Mouse (Mus musculus): ENCODE measurements around the gene Mapt.
A peak's percentile ranks its signal among the peaks of the same experiment; 100 is the strongest.
"Not testable (repeated sequence)": the region's sequence is repeated elsewhere in the genome, so short reads cannot be mapped to it uniquely, and the experiment has no call there.

Mapt gene

DNA sequence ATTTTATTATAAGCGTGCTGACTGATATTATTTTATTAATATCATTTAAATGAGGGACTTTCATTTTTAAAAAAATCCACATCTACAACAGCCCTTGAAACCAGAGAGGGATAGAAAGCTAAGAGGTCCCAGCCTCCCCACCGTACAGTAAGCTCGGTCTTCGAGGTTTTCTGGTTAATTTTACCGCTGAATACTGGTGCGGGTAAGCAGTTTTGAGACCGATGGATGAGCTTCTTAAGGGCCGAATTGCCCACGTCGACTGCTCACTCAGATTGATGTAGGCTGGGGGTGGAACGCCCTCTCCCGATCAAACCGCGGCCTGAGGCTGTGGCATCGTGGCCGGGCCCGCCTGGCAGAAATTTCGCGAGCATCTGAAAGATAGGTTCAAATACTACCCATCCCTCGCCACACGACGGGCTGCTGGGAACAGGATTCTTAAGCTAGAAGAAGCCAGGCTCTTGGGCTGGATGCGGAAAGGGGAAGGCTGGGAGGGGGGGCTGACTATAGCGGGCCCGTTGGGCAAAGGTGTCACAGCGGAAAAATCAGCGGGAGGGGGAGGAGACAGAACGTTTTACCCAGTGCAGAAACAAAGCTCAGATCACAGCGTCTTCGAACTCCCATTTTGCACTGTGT lies 2.5 kb downstream of the Mapt start:
- peak in 1 of 2 experiments; percentile 6 for DNase-seq

DNA sequence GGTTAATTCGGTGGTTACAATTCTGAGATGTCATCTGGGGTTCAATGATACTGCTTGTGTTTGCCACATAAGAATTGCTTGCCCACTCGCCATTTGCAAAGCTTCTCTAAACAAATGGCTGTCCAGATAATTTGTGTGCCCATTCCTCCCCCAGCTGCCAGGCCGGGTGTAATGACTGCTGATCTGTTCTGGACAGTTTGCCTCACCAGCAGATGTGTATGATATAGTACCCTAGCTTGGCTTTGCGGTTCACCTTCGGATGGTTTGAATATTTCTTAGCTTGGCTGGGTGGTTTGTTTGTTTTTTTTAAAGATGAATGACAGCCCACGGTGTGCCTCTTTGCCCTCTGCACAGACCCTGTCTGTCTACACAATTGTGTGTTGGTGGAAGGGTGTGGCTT lies 3.5 kb downstream of the Mapt start:
- no peak for DNase-seq

DNA sequence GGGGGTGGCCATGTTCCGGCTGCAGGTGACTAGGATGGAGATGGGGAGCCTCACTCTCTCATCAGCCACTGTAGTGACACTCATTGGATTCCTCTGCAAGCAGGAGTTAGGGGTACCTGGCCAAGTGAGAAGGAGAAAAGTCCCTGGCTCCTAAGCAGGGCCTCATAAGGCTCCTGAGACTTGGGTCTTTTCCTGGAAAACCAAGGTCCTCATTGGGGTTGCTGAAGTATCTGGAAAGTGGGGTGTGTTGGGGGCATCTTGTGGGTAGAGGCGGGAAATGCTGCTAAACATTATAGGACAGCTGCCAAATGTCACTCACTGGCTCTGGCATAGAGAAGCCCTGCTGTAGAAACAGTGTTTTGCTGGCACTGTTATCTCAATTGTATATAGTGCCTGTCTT lies 4.7 kb downstream of the Mapt start:
- DNase-seq = no peak

DNA sequence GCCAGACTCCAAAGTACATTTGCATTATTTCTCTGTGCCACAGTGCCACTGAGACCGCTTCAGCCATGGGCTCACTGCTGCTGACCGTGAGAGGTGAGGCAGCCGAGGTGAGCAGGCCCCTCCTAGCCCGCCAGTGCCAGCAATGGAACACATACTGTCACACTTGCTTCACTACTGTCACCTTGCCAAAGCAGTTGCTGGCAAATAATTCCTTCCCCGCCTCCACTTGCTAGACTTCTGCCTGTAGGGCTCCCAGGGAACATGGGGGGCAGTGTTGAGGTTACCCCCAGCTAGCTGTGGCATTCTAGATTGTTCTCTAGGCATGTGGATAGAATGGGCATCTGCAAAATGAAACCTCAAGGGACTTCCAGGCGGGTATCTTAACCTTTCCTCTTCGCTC lies 6.0 kb downstream of the Mapt start:
- no peak for DNase-seq

DNA sequence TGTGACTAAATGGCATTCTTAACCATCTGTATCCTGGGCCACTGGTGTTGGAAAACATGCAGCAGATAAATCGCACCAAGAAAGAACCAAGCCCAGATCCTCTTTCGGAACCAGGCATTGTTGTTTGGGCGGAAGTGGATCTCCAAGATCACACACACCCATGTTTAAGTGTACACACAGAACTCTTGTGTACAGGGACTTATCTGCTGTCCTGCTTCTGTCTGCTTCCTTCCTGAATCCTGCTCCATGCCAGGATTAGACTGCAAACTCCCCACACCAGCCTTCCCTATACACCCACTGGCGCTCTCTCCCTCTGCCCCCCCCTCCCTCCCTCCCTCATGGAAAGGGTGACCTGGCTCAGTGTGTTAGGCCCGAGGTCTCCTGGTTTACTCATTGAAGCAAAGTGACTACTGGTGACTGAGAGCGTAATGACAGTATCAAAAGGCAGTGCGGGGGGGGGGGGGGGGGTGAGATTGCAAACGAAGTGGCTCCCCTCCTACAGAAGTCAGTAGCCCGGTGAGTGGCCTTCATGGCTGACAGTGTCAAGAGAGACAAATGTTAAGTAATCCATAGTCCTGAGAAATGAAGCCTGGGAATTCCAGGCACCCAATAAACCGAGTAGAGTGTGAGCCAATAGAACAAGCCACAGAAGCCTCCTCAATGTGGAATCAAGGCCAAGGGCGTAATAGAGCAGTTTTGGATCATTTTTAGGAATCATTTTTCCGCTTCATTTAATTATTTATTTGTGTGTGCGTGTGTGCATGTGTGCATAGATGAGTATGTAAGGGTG lies 7.0 kb downstream of the Mapt start:
- DNase-seq = no peak

DNA sequence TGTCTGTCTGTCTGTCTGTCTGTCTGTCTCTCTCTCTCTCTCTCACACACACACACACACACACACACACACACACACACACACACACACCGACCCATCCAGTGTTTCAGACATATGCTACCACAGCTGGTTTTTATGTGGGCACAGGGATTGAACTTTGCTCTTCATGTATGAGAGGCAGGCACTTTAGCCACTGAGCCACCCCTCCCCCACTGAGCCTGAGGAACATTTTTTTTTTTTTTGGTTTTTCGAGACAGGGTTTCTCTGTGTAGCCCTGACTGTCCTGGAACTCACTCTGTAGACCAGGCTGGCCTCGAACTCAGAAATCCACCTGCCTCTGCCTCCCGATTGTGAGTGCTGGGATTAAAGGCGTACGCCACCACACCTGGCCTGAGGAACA lies 14.3 kb downstream of the Mapt start:
- DNase-seq = not testable (repeated sequence)

DNA sequence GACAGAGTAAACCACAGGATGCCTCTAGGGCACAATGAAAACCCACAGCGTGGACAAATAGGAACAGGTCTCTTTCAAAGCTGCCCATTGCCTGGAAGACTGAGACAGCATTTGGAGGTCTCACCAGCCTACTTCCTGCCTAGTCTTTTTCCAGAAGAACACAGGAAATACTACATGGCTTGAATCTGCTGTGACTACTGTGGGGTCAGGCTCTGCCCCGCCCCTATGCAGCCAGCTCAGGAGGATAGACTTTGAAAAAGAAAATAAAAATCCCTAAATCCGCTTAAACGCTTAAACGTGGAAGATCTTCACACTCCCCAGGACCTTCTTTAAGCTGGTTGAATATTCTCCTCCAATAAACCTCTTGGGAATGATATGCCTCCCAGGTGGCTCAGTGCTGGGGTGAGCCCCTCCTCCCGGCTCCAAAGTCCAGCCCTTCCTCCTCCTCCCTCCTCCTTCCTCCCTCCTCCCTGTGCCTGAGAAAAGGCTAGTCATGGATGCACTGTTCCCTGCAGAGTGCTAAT lies 15.0 kb downstream of the Mapt start:
- no peak for DNase-seq

DNA sequence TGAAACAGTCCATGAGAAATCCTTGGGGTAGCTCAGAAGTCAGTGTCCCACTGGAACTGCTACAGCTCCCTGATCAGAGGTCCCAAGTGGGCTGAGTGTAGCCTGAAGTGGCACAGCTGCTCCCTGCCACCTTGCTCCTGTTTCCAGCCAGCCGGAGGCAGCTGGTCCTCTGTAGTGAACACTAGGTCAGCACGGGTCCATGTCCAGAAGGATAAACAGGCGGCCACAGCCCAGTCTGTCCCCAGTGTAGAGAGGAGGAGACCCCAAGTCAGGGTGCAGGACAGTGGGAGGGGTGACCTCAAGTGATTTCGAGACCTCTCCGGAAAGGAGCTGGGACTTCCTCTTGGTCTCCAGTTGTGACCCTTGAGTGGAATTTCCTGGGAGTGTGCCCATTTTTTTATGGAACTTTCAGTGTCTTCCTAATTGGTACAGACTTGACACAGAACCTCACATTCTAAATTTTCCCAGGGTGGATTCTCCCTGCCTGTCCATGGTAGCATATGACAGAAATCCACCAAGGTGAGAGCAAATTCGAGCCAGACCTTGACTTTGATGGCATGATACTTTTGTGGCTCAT lies 16.0 kb downstream of the Mapt start:
- peak in 1 of 2 experiments; percentile 10 for DNase-seq

DNA sequence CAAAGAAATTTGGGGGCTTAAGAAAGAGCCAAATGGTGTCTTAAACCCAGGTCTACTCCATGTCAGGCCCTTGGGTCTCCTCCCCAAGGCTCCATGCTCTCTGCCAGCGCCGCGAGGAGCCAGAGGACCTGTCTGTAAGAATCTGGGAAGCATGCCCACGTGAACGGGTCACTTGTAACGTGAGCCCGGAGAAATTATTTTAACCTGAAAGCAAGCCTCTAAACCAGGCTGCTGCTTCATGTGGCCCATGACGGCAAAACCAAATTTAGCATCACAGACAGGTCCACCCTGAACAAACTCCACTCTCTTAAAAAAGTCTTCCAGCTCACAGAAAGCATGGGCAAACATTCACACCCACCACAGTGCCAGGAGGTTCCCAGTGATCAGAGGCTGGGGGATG lies 18.2 kb downstream of the Mapt start:
- DNase-seq = no peak

DNA sequence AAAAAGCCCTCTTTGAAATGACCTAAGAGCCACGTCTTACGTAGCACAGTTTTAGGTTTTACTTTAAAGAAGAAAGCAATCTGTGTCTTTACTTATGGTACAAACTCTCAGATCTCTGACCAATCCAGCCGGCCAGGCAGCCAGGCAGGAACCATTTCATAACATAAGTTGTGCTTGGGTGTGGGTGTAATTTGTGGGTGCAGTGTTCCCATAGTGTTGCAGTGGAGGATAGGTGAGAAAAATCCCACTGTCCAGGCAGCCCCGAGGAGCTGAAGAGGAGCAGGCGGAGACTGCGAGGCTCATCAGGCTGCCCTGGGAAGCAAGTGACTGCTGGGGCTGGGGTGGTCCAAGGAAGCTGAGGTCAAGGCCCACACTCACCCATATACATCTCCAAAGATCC lies 19.9 kb downstream of the Mapt start:
- DNase-seq = no peak

DNA sequence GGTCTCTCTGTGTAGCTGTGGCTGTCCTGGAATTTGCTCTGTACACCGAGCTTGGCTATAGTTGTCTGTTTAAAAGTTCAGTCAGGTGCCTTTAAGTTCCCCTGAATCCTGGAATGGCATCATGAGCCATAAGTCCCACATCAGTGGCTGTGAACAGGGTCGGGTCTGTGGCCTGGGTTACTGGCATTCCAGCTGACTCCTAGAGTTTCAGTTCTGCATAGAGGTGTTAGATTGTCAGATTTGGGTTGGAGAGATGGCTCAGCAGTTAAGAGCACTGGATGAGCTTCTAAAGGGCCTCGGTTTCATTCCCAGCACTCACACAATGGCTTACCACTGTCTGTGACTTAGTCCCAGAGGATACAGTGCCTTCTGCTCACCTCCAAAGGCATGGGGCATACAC lies 20.9 kb downstream of the Mapt start:
- DNase-seq = no peak

DNA sequence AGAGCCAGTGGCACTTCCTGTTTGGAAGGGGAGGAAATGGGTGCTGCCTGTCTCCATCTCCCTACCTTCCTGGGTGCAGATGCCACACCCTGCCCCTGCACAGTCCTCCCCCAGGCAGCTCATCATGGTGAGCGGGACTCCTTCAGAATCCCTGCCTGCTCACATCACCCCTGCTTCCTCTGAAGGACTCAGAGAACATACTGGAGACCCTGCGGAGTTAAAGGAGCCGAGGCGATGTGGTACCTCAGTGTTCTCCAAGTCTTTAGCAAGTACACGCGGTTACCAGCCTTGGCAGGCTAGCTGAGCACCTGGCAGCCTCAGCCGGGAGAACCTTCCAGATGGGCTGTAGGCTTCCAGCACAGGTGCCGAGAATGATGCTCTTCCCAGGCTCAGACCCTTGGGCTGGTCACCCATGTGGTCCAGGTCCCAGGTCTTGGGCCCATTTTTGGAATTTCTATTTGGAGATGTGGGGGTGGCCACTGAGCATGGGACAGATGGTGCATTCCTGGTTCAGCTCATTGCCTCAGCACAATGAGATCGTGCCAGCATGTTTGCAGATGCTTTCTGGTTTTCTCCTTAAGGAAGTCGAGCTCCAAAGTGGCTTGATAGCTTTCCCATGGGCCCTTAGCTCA lies 23.3 kb downstream of the Mapt start:
- no peak for DNase-seq

DNA sequence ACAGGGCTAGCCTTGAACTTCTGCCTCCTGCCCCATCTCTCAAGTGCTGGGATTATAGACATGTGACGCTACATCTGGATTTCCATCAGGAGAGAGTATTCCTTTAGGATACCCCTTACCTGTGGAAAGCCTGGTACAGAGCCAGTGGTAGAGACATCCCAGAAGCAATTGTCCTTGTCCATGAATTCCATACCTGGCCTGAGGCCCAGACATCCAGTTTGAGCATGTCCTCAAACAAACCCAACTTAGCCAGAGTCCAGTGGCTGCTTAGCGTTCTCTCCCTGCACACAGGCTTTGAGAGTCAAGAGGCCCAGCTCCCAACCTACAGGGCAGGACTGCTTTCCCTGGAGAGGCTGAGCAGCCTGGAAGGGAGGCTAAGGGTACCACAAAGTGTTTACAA lies 25.0 kb downstream of the Mapt start:
- no peak for DNase-seq

DNA sequence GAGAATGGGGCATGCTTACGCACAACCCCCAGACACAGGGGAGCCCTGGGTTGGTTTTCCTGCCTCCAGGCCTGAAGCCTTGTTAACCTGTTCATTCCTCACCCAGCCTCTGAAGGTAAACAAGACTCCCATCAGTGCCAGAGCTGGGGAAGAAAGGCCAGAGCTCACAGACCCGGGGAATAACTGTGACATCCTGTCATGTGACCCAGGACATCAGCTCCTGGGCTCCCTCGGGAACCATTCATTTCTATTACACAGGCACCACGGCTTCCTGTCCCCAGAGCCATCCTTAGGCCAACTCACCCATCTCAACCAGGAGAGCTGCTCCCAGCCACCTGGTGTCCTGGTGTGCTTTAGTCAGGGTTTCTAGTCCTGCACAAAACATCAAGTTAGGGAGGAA lies 27.8 kb downstream of the Mapt start:
- DNase-seq = no peak

DNA sequence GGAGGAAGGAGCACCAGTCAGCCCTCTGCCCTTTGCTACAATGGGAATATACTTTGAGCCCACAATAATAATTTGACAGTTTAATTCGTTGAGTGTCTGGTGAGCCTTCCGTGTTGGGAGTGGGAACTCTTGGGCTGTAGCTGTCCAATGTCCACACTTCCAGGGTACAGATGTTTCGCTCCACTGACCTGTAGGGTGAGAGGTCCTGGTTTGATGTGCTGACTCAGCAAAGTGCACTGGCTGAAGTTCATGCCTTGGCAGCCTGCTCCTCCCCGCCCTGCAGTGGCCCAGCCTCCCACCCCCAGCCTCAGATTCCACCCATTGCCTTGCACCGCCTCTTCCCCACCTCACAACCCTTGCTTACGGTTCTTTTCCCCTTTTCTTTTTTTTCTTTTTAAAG lies 33.5 kb downstream of the Mapt start:
- DNase-seq = no peak

DNA sequence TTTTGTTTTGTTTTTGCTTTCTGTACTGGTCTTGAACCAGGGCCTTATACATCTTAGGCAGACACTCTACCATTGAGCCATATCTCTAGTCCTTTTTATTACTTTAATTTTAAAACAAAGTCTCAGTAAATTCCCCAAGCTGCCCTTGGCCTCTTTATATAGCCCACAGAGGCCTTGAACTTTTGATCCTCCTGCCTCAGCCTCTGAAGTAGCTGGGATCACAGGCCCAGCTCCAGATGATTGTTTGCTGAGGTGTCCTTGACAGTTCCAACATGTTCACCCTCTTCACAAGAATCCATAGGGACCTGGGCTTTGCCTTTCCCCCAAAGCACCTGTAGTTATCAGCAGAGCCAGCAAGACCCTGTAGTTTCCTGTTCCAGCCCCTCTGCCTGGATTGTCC lies 34.5 kb downstream of the Mapt start:
- no peak for DNase-seq

DNA sequence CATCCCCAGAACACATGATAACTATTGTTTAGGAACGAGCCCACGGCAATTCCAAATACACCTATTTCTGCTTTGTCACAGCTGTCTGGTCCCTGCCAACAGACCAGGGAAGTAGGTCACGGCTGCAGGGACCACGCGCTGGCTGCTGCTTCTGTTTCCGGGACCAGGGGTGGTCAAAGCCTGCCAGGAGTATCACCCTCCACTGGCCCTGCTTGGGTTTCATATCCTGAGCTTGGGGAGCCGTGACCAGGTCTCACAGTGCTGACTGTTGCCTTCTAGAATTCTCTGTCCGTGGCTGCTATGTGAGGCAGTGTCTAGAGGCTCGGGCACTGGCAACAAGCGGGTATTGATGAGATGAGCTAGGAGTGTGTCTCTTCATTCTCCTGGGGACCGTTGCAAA lies 36.2 kb downstream of the Mapt start:
- DNase-seq = no peak

DNA sequence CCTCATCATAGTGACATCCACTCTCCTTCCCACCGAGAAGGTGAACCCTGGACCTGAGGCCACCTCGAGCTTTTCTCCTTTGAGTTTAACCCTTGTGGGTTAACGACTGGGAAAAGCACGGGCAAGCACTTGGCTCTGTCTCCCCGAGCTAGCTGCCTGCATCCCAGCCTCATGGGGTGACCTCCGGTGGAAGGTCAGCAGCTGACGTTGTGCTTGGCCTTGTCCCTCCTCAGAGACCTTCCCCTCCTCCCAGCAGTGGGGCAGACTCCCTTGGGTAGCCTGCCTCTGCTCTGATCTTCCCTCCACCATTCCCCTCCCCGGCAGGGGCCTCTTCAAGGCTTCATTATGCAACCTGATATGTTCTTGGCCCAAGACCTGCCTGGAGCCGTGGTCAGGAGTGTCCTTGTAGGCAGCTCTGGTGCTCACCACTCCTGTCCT lies 38.2 kb downstream of the Mapt start:
- no peak for DNase-seq

DNA sequence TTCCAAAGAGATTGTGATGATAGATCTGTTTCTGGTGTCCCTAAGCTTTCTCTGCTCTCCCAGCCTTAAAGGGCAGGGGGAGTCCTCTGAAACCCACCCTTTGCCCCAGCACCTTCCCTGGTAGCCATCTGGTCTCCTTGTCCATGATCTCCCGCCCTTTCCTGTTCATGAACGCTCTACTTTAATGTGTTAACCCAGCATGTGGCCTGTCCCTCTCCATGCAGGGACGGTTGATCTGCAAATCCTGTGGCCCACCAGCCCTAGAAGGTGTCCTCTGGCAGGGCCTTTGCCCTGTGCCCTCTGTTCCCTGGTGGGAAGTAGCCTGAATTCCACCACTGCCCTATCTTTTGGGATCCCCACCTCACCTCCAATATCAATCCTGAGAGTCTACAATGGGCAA lies 39.3 kb downstream of the Mapt start:
- no peak for DNase-seq

DNA sequence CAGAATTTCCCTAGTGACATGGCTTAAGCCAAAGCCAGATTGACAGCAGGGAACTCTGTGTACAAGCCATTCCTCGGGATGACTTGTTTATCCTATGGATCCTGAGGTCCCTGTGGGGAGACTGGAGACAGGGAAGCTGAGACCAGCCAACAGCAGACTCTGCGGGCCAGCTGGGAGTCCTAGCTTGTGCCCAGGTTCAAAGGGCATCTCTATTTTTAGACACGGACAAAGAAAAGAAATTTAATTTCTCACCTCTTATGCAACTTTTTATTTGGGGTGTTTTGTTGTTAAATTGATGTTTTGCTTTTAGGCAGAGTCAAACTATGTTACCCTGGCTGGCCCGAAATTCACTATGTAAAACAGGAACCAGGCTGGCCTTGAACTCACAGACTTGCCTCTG lies 39.7 kb downstream of the Mapt start:
- DNase-seq = no peak

DNA sequence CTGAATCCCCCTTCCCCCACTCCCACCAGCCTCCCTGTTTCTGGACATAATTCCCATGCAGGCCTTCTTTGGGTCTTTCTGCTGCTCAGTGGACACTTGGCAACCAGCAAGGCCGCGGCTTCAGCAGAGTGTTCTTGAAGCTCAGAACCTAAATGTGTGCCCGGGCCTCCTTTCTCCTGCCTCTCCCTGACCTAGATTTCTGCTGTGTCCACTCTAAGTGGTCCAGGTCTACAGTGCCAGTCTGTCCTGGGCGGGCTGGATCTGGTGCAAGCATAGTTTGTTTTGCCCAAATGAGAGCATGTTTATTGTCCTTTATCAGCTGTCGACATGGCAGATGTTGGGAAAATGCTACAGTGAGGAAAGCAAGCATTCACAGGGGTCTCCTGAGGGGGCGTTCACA lies 40.7 kb downstream of the Mapt start:
- no peak for DNase-seq

DNA sequence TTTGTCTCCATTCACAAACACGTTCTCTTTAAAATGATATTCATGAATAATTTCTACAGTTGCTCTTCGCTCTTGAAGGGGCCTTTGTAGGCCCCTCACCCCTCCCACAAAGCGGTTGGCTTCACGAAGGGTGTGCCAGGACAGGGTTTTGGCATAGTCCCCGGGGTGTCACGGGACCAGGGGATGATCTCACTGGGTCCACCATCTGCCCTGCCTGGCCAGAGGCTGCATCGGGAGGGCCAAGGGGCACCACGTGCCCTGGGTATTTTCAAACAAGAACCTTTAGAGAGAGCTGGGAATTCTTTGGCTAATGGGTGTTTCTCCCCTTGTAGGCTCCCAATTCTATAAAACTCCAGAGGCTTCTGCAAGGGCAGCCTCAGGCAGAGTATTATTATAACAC lies 41.2 kb downstream of the Mapt start:
- DNase-seq = no peak

DNA sequence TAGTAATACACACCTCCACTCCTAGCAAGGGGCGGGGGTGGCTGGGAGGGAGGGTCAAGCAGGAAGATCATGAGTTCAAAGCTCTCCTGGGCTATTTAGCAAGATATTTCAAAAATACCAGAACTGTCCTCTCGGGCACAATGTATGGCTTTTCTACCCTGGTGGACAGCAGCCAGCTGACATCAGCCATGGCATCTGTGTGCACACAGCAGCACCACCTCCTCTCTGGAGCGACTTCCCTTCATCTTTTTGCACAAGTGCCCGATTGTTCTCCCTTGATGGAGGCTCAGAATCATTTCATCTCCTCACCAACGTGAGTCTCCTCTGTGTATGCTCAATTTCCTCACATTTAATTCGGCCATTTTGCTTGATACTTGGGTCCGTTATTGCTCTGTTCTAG lies 44.6 kb downstream of the Mapt start:
- no peak for DNase-seq

DNA sequence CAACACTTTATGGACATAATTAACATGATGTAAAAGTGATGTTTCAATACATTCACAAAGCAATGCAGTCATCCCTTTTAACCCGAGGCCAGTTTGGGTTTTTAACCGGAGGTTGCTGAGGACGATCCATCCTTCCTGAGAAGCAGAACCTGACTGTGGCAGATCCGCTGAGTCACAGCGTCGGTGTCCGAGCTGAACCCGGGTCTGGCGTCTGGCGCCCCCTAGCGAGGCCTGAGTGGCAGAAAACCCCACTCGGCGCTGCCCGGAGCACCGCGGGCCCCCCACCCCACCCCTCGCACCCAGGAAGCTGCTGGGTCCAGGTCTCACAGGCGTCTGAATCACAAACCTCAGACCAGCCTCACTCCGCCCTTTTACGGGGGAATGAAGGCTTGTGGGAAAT lies 47.0 kb downstream of the Mapt start:
- peak in 1 of 2 experiments; percentile 44 for DNase-seq
